Mouse (Mus musculus) G1E-ER4 (cell line): ENCODE measurements around the gene Nbas. TPM values are rescaled to one million over a fixed set of nuclear protein-coding genes. Genes with fewer than 3 reads are reported as not detected.

Experiments
- GATA1 ChIP-seq: IDR thresholded peaks from one replicate; pipeline ENCODE4 v1.8.0; 2012; ENCODE audit warnings: low read length, inconsistent platforms
- polyA plus RNA-seq: library from polyadenylated mRNA; stranded (reverse); fragments of >175 nt; gene quantifications from 2 replicates; pipeline ENCODE4 v1.2.3, GENCODE M21; 2012

Nbas gene
- polyA plus RNA-seq, 1 experiment = 3.2 TPM

DNA sequence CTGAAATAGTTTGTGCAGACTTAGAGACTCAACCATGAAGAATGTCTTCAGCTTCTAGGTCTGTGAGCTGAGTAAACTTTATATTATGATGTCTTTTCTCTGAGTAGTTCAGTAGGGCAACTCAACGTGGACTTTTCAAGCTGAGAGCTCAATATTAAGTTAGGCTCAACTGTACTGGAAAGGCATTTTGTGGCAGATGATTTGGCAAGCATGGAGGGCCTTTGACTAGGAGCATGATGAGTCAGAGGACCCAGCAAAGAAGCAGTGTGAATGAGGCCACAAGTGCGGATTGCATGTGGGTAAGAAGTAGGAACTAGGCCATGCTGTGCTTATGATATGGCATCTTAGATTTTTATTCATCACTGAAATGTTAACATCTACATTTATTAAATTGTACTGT lies 205.9 kb downstream of the Nbas start:
- no peak for TF ChIP-seq GATA1

DNA sequence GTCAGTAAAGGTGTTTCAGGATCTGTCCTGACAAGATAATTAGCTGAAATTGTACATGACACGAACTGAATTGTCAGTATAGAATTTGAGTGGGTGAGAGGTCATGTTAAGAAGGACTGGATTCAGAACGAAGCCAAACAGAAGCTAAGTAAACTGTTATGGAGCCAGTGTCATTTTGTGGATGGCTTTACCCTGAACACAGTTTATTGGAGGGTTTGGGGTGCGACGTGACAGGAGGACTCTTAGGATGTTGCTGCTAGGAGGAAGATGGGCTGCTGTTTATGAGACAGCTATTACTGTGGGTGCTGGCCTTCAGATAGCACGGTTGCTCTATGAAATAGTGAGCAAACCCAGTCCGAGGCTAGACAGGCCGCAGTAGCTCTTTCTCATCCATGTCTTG lies 210.2 kb downstream of the Nbas start:
- TF ChIP-seq GATA1 = no peak

DNA sequence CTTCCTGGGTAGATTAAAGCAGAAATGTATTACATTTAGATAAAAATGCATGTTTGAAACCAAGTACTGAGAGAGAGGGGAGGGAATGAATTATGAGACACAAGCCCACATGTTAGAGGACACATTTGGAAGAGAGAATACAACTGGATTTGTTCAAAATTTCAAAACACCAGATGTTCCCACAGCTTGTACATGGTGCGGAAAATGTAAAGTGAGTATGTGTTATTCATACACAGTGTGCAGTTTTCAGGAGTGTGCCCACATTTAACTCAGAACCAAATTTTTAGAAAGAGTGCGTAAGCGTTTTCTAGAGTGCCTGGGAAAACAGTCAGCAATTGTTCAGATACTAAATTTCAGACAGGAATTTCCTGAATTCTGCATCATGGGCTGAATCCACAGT lies 217.3 kb downstream of the Nbas start:
- no peak for TF ChIP-seq GATA1

DNA sequence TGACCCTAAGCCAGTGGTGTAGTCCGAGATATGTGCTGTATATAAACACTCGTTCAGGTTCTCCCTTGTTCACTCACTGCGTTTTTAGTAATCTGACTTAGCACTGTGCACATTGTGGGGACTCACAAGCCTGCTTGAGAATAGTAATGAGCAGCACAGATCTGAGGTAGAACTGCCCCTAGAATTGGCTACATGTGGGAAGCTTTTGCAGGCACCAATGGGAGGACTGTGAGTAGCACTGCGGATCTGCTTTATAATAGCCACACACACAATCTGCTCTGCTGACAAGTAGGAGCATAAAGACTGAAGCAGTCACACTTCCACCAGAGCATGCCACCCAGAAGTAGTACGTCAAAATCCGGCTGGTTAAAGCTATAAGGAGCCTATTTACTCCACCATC lies 228.3 kb downstream of the Nbas start:
- no peak for TF ChIP-seq GATA1

DNA sequence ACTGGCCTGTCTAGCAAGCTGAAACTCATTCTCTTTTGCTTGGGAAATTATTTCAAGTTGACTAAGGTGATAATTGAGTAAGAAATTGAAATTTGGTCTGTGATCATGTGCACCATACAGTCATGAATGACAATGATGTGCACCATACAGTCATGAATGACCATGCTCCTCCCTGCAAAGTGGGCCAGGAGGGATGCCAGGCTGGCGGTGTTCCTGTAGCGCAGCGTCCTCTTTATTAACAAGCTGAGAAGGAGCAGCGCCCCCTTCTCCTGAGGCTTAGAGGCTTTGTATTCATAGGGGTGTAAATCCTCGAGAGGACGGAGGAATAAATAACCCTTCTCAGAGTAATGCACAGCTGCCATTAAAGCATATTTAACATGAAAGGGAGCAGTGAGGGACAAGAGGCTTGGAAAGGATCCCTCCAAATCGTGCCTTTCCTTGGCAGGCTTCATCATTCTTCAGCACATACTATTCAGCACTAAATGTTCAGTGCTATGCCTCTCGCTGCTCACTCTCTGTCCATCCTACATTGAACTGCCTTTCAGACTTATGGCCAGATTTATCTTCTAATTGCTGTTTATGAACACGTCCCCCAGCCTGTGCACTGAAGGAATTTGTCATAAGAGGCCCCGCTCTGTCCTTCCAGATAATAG lies 230.4 kb downstream of the Nbas start:
- TF ChIP-seq GATA1 = no peak

DNA sequence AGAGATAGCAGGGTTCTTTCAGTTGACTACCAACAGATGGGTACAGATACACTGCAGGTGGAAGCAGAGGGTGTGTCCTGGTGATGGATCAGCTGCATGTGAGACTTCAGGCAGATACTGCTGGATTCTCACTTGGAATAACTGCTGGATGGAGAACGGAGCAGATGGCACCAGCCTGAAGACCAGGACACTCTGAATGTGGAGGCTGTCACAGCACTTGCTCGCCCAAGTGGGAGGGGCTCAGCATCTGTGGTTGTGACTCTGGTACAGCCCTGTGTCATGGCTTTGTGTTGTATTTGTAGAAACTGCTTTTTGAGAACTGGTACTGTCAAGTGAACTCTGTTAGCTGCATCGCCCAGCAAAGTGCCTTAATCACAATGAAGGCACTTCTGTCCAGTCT lies 231.3 kb downstream of the Nbas start:
- no peak for TF ChIP-seq GATA1

DNA sequence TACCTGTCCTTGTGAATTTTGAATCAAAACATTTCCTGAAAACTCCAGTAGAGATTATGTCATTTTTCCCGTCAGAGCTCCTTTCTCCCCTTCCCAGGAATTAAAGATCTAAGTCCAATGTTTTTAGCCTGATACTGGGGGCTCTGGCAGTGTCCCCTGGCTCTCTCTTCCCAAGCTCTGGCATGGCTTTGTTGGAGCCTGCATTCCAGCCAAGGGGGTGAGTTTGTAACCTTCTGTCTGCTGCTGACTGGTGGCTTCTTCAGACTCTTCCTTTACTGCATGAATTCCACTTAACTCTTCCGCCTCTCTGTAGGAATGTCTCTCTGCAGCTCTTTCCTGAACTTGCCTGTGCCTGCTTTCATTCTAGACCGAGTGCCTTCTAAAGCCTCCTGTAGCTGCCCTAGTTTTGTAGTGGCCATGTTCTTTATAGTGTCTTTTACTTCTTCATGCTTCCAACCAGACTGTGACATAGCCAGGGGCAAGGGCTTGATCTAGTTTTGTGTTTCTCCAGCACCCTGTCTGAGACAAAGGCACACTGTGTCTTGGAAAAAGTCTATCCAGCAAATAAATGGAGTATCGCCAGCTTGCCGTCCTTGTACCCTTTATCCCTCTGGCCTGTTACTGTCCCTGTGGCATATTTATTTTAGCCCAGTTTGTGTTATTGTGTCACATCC lies 236.0 kb downstream of the Nbas start:
- no peak for TF ChIP-seq GATA1

DNA sequence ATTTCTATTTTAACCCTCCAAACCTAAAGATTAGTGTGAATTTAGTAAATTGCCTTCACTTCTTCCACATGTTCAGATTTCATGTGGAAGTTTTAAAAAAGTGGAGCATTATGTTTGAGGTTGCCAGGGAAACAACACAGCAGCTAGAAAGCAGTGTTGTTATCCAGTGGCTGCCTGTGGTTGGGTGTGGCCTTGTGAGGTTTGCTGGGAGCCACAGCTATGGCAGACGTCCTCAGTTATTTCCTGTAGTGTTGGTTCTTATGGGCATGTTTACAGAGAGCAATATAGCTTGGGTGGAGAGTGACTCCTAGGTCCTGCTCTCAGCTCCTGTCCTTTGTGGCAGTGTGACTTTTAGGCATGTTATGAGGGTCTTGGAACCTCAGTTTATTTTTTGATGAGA lies 249.1 kb downstream of the Nbas start:
- no peak for TF ChIP-seq GATA1

DNA sequence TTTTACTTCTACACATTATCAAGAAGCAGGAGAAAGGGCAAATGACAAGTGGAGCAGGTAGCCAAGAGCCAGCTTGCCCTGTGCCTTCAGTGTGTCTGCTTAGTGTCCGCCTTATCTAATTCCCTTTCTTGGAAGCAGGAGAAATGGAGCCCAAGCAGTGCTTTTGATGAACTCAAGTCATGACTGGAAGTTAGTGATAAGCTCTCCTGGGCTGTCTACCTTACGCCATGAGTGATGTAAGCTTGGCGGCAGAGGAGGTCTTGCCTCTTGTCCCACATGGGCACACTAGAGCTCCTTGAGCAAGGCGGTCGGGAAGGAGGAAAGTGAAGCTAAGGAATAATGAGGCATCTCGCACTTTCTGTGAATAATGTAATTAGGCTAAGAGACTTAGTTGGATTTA lies 250.5 kb downstream of the Nbas start:
- TF ChIP-seq GATA1 = no peak

DNA sequence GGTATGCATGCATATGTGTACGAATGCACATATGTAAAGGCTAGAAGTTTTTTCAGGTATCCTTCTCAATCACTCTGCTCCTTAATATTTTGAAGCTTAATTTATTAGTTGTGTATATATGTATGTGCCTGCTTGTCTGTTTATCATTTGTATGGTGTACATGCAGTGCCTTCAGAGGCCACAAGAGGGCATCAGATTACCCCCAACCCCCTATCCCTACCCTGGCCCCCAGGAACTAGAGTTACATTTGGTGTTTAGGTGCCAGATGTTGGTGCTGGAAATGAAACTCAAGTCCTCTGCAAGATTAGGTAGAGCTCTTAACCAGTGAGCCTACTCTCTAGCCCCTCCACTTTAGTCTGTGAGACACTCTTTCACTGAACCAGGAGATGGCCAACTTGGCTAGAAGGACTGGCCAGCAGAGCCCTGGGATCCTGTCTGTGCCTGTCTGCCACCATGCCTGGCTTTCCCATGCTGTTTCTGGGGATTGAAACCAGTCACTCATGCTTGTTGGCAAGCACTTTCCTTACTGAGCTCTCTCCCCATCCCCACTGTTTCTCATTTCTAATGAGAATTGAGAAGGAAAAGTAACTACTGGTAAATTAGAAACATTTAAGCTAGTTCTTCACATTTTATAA lies 263.9 kb downstream of the Nbas start:
- TF ChIP-seq GATA1 = no peak

DNA sequence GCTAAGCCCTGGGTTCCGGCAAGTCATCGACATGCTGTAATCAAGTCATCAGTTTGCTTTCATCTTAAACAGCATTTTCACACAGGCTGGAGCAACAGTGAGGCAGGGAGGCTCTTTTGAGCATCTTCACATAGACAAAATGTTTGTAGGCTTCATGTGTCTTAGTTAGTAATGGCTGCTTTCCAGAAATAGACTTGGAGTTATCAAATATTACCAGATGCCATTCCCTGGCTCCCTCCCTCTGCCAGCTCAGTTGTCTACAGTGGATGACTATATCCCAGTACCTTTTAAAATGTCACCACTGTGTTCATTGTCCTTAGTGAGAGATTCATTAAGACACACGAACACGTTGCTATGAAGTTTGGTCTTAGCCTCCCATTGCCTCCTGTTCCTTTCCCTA lies 270.2 kb downstream of the Nbas start:
- TF ChIP-seq GATA1 = no peak

DNA sequence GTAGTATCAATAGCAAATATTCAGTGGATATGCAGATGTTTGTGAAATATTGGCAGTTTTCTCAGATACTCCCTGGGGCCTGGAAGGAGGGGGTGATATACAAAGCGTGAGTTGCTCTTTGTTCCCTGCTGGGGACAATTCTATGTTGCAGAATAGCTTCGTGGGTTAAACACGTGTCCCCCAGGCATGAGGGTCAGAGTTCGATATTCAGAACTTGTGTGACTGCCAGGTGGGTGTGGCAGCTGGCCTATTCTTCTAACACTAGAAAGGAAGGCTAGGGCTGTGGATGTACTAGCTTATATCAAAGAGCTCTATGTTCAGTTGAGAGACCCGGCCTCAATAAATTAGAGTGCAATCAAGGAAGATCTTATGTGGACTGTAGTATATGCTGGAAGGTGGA lies 274.9 kb downstream of the Nbas start:
- TF ChIP-seq GATA1 = no peak

DNA sequence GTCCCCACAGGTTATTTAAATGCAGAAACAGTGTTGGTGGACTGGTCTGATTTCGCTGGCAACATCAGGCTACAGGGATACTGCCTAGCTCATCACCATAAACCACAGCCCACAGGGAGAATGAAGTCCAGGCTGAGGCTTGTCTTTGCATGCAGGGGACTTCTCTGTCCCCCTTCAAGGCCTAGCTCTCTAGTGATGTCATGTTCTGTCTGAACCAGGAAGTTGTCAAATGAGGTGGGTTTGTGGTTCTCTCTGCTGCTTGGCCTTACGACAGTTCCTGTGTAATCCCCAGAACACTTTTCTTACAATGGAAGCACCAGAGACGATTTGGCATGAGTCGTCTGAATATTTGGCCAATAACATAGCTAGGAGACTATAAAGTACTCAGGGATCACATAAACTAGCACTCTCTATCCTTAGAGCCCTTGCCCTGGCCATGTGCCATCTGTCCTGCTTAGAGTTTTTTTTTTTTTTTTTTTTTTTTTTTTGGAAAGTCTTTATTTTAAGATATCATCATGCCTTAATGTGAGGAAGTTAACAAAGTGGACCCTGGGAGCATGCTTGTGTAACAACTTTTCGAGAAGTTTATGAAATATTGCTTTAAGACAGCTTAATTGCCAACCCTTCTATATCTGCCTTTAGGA lies 294.8 kb downstream of the Nbas start:
- TF ChIP-seq GATA1 = no peak

DNA sequence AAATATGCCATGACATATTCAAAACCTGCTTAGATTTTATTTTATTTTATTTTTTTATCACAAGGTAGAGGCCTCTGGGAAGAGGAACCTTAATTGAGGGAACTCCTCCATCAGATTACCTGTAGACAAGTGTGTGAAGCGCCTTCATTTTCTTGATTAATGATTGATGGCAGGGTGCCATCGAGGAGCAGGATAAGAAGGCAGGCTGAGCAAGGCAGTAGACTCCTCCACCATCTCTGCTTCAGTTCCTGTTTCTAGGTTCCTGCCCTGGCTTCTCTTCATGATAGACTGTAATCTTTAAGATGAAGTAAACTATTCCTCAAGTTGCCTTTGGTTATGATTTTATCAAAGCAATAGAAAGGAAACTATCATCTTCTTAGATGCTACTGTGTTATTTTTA lies 295.4 kb downstream of the Nbas start:
- no peak for TF ChIP-seq GATA1

DNA sequence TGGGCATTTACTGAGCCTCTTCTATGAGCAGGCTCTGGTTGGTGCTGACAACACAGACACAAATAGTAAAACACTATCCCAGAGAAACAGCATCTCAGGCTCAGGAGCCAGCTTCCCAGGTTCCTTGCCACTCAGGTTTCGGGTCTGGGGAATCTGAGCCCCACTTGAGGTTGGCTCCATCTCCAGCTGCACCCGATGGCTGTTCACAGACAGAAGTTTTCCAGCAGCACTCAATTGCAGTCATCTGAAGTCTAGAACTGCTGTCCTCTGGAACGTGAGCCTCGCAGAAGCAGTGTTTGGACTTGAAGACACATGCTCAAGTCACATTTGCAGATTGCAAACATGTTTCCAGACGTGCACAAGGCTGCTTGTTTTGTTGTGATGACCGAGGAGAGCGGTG lies 297.5 kb downstream of the Nbas start:
- TF ChIP-seq GATA1 = no peak

DNA sequence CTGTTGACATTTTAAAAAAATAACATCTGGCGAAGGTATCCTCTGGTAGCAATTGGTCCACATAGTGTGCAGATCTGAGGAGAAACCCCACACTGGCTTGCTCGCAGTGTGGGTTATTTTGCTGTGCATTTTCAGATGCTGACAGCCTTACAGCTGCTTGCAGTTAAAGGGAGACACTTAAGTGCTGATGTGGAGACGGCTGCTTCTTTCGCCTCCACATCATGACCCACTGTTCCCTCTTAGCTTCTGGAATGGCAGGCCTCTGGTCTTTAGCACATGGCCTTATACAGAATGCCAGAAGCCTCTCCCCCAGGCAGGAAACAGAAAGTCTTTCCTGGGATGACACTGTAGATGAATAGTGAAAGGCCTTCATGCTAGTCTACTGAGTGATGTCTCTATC lies 306.2 kb downstream of the Nbas start:
- no peak for TF ChIP-seq GATA1
